Mouse (Mus musculus): ENCODE measurements around the gene Sh3bgrl2.

Gene Sh3bgrl2

DNA sequence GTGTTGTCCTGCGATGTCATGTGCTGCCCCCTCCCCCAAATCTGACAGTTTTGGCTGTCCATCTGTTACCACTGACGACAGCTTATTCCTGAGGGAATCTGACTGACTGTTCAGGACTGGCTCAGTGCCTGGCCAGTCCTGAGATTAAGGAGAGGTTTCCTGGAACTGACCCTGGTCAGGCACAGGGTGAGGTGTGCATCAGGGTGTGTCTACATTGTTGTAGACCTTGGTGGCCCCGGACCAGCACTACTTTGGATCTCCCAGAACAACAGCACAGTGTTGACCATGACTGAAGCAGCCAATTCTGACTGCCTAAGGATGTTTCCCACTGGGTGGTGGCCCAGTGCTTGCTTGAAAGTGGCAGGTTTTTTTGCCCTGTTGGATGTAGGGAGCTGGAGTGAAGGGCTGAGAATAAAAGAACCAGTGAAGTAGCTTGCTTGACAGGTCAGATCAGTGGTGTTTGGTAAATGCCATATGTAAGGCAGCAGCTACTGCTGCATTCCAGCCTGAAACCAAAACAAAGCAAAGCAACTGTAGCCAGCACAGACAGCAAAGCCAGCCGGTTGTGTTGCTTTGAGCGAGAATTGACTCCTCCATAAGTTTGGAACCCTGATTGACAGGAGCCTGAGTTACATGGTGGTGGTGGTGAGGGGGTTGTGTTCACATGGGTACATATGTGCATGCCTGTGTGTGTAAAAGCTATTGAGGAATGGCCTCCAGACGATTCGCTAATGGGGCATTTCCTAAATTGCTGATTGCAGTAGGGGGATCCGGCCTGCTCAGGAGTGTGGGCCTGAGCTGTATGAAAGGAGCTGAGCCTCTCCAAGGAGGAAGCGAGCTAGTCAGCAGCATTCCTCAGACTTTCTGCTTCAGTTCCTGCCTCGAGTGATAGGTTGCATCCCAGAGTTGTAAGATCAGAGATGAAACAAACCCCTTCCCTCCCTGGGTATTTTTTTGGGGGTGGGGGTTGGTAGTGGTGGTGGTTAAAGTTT is 8.9 kb downstream of the Sh3bgrl2 start:
- in situ Hi-C loops (cut with MboI; ENCODE audit: unreplicated experiment in 2 of 2), result no loop called here

DNA sequence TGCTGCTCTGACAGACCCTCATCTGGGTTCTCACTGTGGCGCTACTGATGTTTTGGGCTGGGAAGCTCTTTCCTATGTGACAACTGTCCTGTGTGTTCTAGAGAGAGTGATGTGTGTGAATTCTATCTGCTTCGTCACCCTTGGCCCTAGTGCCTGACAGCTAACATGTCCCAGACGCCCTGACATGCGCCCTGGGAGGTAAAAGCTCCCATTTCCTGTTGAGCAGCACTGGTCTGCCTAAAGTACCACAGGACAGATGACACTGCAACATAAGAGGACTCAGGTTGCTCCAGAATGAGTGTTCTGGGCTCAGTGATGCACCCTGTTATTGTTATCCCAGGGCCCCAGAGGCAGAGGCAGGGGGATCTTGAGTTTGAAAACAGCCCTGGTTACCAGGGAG is 12.5 kb downstream of the Sh3bgrl2 start:
- in situ Hi-C loops (cut with MboI; ENCODE audit: unreplicated experiment in 2 of 2), result no loop called here

DNA sequence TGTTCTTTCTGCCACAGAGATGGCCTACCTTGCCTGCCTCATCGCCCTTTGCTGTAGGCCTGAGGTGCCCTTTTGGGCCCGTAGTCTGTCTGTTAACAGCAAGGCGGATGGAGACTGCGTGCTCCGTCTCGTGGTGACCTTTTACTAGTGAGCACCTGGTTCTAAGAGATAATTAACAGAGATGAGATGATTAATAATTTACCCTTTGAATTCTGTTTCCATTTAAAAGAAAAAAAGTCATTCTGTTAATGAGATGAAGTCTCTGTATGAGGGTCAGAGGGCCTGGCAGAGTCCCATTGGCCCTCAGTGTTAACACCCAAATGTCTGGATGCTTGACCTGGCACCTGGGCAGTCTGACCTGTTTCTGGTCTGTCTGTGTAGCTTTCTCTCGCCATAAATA is 14.8 kb downstream of the Sh3bgrl2 start:
- in situ Hi-C loops (cut with MboI; ENCODE audit: unreplicated experiment in 2 of 2), result no loop called here

DNA sequence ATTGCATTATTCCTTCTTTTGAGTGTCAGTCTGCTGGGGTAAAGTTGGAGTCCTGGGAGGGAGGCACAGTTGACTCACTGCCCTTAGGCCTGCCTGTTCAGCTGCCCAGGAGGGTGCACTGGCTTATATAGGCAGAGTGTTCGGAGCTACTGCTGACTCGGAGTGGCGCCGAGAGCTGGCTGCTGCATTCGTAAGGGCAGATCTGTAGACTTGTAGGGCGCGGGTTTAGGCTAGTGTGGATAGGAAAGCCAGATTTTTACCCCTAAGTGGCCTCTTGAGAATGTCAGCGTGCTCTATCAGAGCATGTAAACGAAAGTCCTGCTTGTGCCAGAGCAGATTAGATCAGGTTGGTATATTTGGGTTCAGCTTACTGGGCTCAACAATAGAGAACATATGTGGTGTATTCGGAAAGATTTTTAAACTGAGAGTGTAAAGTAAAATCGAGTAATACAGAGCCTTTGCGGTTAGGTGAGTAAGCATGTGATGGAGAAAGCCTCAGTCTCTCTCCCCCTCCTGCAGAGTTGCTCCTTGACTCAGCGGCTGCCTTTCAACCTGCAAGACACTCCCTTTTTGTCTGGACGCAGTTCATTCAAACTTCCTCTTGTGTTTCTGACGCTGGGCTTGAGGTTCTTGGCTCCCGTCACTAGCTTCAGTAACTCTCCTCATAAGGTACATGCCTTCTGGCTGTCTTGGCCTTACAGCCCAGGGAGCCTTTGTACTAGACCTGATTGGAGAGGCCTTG is 15.9 kb downstream of the Sh3bgrl2 start:
- in situ Hi-C loops (cut with MboI; ENCODE audit: unreplicated experiment in 2 of 2), result no loop called here

DNA sequence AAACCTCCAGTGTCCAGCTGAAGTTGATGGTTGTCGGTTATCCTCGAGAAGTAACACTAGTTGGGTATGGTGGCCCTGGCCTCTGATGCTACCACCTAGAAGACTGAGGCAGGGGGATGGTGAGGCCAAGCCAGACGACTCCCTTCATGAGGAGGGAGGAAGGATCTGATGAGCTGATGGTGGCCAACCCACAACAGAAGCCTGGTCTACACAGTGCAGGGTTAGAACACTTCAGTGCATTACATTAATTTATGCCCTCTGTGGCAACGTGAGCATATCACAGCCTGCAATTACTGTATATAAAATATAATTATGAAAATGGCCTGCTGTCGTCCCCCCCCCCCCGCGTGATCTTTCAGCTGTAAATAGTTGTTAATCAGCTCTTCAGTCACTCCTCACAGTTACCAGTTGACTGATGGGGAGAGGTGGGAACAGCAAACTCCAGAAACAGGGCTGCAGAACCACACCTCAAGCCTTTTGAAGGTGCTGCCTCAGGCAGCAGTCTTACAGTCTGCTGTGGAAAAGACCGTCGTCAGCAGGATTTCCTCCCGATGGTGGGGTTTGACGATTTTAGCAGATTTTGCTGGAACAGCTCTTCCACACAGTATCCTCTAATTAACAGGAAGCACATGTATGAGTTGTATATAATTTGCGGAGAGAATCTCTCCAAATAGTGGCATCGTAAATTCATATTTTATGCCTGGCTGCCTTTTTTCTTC is 17.0 kb downstream of the Sh3bgrl2 start:
- in situ Hi-C loops (cut with MboI; ENCODE audit: unreplicated experiment in 2 of 2), result no loop called here

DNA sequence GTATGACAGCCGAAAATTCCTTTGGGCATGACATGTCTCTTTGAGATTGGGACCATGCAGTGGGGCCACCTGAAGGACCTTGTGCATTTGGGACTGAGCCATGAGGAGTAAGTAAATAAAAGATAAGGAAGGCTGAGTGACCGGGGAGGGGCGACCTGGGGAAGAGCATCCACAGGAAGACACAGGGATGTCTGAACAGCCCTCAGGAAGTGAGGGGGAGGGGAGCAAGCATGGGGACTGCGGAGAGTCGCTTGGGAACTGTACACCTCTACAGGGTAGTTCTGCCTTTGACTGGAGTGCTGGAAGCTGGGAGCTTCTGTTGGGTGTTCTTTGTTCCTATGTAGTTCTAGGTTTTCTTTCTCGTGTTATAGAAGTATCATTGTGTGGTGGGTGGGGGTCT is 18.0 kb downstream of the Sh3bgrl2 start:
- in situ Hi-C loops (cut with MboI; ENCODE audit: unreplicated experiment in 2 of 2), result no loop called here

DNA sequence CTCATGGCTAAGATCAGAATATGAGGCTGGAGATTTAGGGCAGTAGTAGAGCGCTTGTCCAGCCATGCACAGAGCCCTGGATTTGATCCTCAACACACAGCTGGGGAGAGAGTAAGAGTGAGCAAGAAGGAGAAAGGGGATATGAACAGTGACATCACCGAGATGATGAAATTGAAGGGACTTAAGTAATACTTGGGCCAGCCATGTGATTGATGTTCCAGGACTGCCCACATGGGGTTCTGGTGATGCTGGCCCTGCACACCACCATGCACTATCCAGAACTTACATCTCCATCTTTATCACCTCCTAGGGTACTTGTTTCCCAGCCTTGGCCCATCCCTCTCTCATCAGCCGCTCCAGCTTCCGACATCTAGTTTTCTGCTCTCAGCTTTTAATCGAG is 20.0 kb downstream of the Sh3bgrl2 start:
- in situ Hi-C loops (cut with MboI; ENCODE audit: unreplicated experiment in 2 of 2), result no loop called here

DNA sequence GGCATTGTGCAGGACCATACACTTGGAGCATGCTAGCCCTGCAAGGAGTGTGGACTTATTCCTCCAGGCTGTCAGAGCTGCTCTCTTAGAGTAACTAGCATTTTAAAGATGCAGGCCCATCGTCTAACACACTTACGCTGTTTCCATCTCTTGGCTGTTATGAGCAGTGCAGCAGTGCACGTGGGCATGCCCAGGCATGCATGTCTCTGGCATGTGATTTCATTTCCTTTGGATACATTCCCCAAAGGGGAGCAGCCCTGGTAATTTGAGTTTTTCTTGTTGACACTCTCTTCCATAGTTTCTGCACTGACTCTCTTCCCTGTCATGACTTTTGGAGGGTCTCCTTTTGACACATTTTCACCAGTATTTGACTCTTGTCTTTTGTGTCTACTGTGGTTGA is 20.8 kb downstream of the Sh3bgrl2 start:
- in situ Hi-C loops (cut with MboI; ENCODE audit: unreplicated experiment in 2 of 2), result no loop called here

DNA sequence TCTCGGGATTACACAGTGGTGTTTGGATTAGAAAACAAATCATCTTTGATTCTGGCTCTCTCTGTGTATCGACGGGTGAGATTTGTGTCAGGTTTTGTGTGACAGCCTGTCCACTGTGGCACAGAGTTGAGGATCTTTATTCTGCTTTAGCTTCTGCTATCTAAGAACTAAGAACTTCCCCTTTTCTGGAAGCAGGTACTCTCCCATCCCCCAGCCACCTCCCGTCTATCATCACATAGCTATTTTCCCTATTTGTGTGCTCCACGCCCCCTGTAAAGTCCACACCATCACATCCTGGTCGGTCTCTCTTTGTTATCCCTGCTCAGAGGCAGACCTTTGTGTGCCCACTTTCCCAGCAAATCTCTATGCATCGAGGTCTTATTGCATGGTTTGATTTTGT is 21.8 kb downstream of the Sh3bgrl2 start:
- in situ Hi-C loops (cut with MboI; ENCODE audit: unreplicated experiment in 2 of 2), result loop anchor here (5.0 to 10.0 kb wide), 2 partner anchors 183 to 185 kb away; no protein-coding TSS in a partner anchor

DNA sequence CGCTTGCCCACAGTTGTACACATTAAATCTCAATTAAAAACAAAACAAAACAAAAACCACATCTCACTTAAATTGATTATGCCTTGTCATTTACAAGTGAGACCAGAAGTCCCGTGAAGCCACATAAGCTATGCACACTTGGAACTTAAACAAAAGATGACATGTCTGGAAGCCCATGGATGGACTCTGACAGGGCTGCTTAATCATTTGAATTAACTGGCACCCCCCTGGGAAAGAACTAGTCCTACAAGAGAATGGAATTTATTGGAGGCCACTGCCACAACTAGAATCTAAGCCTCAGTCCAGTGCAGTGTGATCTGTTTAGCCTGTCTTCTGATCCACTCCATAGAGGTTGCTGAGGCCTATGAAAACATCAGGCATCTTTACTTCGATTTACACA is 23.2 kb downstream of the Sh3bgrl2 start:
- in situ Hi-C loops (cut with MboI; ENCODE audit: unreplicated experiment in 2 of 2), result loop anchor here (5.0 to 10.0 kb wide), 2 partner anchors 184 to 187 kb away; no protein-coding TSS in a partner anchor

DNA sequence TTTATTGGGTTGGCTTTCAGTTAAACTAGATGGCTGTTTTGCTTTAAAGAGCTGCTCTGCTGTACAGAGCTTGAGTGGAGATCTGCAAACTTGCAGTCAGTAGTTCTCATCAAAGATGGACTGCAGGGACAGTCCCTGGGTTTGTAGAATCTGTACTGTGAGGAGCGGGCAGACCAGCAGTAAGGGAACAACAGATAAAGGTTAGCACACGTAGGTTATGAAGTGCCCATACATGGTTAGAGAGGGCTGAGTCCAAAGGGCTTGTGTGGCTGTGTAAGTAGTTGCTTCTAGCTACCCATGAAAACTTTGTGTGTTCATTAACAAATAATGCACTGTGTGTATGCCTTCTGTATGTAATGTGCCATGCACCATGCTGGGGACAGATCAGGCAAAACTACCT is 24.2 kb downstream of the Sh3bgrl2 start:
- in situ Hi-C loops (cut with MboI; ENCODE audit: unreplicated experiment in 2 of 2), result loop anchor here (5.0 to 10.0 kb wide), 2 partner anchors 185 to 188 kb away; no protein-coding TSS in a partner anchor

DNA sequence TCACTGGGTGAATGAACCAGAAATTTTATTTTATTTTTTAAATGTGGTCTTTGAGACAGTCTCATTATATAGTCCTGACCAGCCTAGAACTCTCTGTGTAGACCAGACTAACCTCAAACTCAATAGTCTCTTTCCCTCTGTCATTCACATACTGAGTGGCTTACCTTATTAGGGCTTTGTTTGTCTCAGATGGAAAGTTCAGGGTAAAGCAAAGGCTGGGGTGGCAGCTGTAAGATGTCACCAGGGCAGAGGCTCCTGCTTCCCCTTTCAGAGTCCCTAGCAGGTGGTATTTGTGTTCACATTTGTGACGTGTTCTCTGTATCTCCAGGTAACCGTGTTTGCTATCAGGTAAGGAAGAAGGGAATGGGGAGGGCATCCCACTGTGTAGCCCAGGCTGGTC is 24.7 kb downstream of the Sh3bgrl2 start:
- in situ Hi-C loops (cut with MboI; ENCODE audit: unreplicated experiment in 2 of 2), result loop anchor here (5.0 to 10.0 kb wide), 2 partner anchors 186 to 188 kb away; no protein-coding TSS in a partner anchor

DNA sequence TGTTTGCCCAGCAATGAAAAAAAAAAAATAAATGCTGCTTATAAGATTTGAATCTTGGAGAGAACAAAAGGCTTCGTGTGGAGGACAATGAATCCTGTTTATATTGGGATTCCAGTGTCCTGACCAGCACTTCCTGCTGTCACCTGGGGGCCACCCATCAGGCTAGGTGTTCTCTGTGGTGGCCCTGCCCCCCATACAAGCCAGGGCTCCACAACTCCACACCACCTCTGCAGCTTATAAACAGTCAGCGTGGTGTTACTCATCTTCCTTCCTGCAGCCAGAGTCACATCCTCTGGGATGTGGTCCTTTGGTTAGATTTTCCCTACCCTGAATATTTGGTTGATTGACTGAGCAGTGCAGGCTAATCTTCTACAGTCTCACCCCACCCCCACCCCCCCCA is 25.5 kb downstream of the Sh3bgrl2 start:
- in situ Hi-C loops (cut with MboI; ENCODE audit: unreplicated experiment in 2 of 2), result loop anchor here (5.0 to 10.0 kb wide), 2 partner anchors 186 to 189 kb away; no protein-coding TSS in a partner anchor

DNA sequence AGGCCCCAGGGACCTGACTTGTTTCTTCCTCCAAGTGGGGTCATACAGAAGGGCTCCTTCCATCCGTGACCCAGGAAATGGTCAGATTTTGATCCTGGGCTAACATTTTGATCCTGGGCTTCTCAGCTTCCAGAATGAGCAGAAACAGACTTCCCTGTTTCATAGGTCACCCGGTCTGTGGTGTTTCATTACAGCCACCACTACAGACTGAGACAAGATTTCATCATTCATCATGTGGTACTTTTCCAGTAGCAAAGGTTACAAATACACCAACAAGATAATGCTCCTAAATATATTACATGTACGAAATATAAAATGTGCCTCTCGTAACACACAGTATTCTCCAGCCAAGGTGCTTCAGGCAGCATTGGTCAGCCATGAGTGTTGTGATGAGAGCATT is 27.3 kb downstream of the Sh3bgrl2 start:
- in situ Hi-C loops (cut with MboI; ENCODE audit: unreplicated experiment in 2 of 2), result loop anchor here in 1 of 2 experiments (10.0 kb wide), 1 partner anchor 191 kb away; no protein-coding TSS in a partner anchor

DNA sequence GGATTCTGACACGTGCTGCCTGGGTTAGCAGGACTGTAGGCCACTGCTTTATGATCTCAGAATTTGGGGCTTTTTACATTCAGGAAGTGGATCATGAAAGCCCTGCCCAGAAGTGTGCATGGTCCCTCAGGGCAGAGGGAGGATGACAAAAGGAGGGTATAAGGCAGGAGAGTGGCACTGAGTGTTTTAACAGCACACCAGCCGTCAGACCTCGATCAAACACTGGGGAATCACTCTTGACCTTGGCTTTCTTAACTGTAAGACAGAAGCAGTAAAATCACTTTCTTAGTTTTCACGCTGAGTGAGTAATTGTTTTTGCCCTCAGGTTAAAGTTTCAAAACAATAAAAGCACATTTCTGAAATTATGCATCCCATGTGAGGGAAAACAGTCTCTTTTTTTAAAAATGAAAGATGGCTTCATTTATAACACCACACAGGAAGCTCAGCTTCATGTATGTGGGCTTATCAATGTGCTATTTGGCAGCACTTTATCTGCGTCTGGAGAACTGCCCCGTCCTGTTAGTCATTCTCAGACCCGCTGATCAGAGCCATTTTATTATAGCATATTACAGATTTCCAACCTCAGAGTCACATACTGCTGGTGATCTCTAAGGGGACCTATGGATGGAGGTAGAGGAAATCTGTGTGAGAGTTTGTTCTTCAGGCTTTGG is 28.0 kb downstream of the Sh3bgrl2 start:
- in situ Hi-C loops (cut with MboI; ENCODE audit: unreplicated experiment in 2 of 2), result loop anchor here in 1 of 2 experiments (10.0 kb wide), 1 partner anchor 191 kb away; no protein-coding TSS in a partner anchor

DNA sequence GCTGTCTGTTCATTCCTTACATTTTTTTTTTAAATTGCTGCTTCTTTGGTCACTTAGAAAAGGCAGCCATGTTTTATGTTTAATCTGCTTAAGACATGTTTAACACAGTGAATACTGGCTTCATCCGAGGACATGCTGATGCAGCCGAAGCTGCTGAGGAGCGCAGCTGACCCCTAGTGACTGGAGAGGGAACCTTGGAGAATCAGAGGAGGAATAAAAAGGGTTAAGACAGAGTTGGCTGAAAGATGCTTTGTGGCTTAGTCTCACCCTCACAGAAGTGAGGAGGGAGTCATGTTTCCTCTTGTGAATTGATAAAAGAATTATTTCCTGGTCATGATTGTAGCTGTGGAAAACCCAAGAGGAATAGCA is 28.5 kb downstream of the Sh3bgrl2 start:
- in situ Hi-C loops (cut with MboI; ENCODE audit: unreplicated experiment in 2 of 2), result loop anchor here in 1 of 2 experiments (10.0 kb wide), 1 partner anchor 192 kb away; no protein-coding TSS in a partner anchor

DNA sequence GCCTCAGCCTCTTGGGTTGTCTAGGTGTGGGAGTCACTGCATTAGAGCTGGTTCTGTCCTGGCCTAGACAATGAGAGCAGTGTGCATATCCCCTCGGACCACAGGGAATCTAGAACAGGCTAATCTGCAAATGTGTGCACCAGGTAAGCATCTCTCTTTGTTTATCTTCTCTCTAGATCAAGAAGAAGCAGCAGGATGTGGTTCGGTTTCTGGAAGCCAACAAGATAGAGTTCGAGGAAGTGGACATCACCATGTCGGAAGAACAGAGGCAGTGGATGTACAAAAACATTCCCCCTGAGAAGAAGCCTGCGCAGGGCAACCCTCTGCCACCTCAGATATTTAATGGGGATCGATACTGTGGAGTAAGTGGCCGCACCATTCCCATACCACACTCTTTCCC is 29.1 kb downstream of the Sh3bgrl2 start:
- in situ Hi-C loops (cut with MboI; ENCODE audit: unreplicated experiment in 2 of 2), result loop anchor here in 1 of 2 experiments (10.0 kb wide), 1 partner anchor 192 kb away; no protein-coding TSS in a partner anchor

DNA sequence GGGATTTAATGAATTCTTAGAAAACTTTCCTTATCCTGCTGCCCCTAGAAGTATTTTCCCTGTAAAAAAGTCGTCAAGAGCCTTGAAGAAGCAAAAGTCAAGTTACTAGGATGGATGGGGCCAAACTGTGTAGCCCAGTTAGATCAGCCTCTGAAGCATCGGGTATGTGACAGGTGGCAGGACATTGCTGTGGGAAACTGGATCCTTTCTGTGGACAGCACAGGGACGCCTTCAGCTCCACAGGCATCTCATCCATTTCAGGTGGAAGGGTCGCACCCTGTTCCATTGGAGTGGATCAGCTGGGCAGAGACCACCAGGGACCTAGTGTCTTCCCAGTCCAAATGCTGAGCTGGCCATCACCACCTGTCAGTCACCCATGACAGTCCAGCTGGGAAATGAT is 30.9 kb downstream of the Sh3bgrl2 start:
- in situ Hi-C loops (cut with MboI; ENCODE audit: unreplicated experiment in 2 of 2), result loop anchor here in 1 of 2 experiments (10.0 kb wide), 1 partner anchor 194 kb away; no protein-coding TSS in a partner anchor

DNA sequence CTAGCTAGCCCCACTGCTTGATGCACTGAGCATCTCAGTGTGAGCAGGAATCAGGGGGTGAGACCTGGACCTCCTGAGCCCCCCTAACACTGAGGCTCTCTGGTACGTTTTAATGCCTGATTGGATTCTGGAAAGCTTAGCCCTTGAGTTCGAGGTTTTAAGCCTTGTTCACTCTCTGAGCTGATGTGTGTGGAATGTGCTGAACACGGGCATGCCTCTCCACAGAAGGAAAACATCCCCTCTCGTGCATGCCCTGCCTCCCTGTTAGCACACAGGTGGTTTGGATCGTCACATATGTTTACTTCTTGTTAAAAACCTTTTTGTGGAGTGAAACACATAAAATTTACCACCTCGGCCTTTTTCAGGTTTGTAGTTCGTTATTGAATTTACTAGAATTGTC is 34.6 kb downstream of the Sh3bgrl2 start:
- in situ Hi-C loops (cut with MboI; ENCODE audit: unreplicated experiment in 2 of 2), result no loop called here
